Mouse (Mus musculus) hindbrain, embryonic 10.5 days (tissue): ENCODE data around the gene Nop9. TPM values are rescaled to one million over a fixed set of nuclear protein-coding genes. Genes with fewer than 3 reads are reported as not detected.

Source experiments
- polyA plus RNA-seq: library from polyadenylated mRNA; unstranded; fragments of >200 nt; fragmentation: Nextera tagmentation; extraction: Ambion mirVana; gene quantifications from 2 replicates; pipeline ENCODE4 v1.2.1, GENCODE M21; 2016

The Nop9 gene
- polyA plus RNA-seq, 1 experiment from 2014 or later = 56.5 TPM

Other genes with a start within 250 kb of the Nop9 start
- gene Cpne6, start 235.2 kb upstream of the Nop9 start, polyA plus RNA-seq = 1.1 and 1.6 TPM in 2 replicates
- not detected in 2 replicates for gene Nrl, start 220.7 kb upstream of the Nop9 start, polyA plus RNA-seq
- gene Pck2, start 205.4 kb upstream of the Nop9 start, polyA plus RNA-seq = 15.4 and 18.5 TPM in 2 replicates
- 69.5 and 94.1 TPM in 2 replicates for gene Dcaf11, start 185.7 kb upstream of the Nop9 start, polyA plus RNA-seq
- gene A730061H03Rik, start 185.3 kb upstream of the Nop9 start, polyA plus RNA-seq = 0.82 TPM in 1 of 2 replicates, not detected in the other
- 0.26 and 0.34 TPM in 2 replicates for gene Fitm1, start 170.1 kb upstream of the Nop9 start, polyA plus RNA-seq
- 97.6 and 114 TPM in 2 replicates for gene Psme1, start 167.6 kb upstream of the Nop9 start, polyA plus RNA-seq
- 6.8 and 10.0 TPM in 2 replicates for gene Emc9, start 160.4 kb upstream of the Nop9 start, polyA plus RNA-seq
- 171 and 203 TPM in 2 replicates for gene Psme2, start 154.6 kb upstream of the Nop9 start, polyA plus RNA-seq
- gene Rnf31, start 154.0 kb upstream of the Nop9 start, polyA plus RNA-seq = 21.2 and 23.2 TPM in 2 replicates
- 7.2 and 7.8 TPM in 2 replicates for gene Irf9, start 142.1 kb upstream of the Nop9 start, polyA plus RNA-seq
- gene Rec8, start 127.7 kb upstream of the Nop9 start, polyA plus RNA-seq = 10.4 and 12.3 TPM in 2 replicates
- gene Ipo4, start 109.7 kb upstream of the Nop9 start, polyA plus RNA-seq = 101 and 107 TPM in 2 replicates
- gene Gm49378, start 107.8 kb upstream of the Nop9 start, polyA plus RNA-seq = 0.76 and 1.5 TPM in 2 replicates
- 76.0 and 78.1 TPM in 2 replicates for gene Tm9sf1, start 101.9 kb upstream of the Nop9 start, polyA plus RNA-seq
- 0.40 and 0.97 TPM in 2 replicates for gene Tssk4, start 95.5 kb upstream of the Nop9 start, polyA plus RNA-seq
- 65.6 and 67.6 TPM in 2 replicates for gene Mdp1, start 85.2 kb upstream of the Nop9 start, polyA plus RNA-seq
- 60.0 and 65.9 TPM in 2 replicates for gene Gmpr2, start 73.8 kb upstream of the Nop9 start, polyA plus RNA-seq
- gene Nedd8, start 73.6 kb upstream of the Nop9 start, polyA plus RNA-seq = 646 and 662 TPM in 2 replicates
- 63.4 and 68.9 TPM in 2 replicates for gene Tinf2, start 63.9 kb upstream of the Nop9 start, polyA plus RNA-seq
- 0.34 and 0.81 TPM in 2 replicates for gene Tgm1, start 31.8 kb upstream of the Nop9 start, polyA plus RNA-seq
- 34.7 and 36.3 TPM in 2 replicates for gene Rabggta, start 23.4 kb upstream of the Nop9 start, polyA plus RNA-seq
- 68.5 and 73.8 TPM in 2 replicates for gene Dhrs1, start within 50 bp of the Nop9 start, polyA plus RNA-seq
- 0.17 TPM in 1 of 2 replicates, not detected in the other for gene Cideb, start 12.8 kb downstream of the Nop9 start, polyA plus RNA-seq
- 0.14 and 0.21 TPM in 2 replicates for gene Ltb4r2, start 15.7 kb downstream of the Nop9 start, polyA plus RNA-seq
- gene Ltb4r1, start 20.3 kb downstream of the Nop9 start, polyA plus RNA-seq = 0.11 and 0.39 TPM in 2 replicates
- gene Adcy4, start 38.4 kb downstream of the Nop9 start, polyA plus RNA-seq = 7.9 and 10.3 TPM in 2 replicates
- gene Ripk3, start 43.2 kb downstream of the Nop9 start, polyA plus RNA-seq = 11.9 and 14.4 TPM in 2 replicates
- gene Nfatc4, start 77.5 kb downstream of the Nop9 start, polyA plus RNA-seq = 34.0 and 34.6 TPM in 2 replicates
- 24.1 and 24.4 TPM in 2 replicates for gene Nynrin, start 108.3 kb downstream of the Nop9 start, polyA plus RNA-seq
- gene Cbln3, start 138.7 kb downstream of the Nop9 start, polyA plus RNA-seq = 0.12 and 0.33 TPM in 2 replicates
- gene Khnyn, start 139.3 kb downstream of the Nop9 start, polyA plus RNA-seq = 21.4 and 24.2 TPM in 2 replicates
- 33.2 and 38.1 TPM in 2 replicates for gene Sdr39u1, start 154.6 kb downstream of the Nop9 start, polyA plus RNA-seq
- gene Cma1, start 199.0 kb downstream of the Nop9 start, polyA plus RNA-seq = not detected in 2 replicates
- gene Cma2, start 205.3 kb downstream of the Nop9 start, polyA plus RNA-seq = not detected in 2 replicates